Mouse (Mus musculus): ENCODE results near the gene Izumo1r.
"Not testable (repeated sequence)": the region's sequence is repeated elsewhere in the genome, so short reads cannot be mapped to it uniquely, and the experiment has no call there.

The Izumo1r gene

DNA sequence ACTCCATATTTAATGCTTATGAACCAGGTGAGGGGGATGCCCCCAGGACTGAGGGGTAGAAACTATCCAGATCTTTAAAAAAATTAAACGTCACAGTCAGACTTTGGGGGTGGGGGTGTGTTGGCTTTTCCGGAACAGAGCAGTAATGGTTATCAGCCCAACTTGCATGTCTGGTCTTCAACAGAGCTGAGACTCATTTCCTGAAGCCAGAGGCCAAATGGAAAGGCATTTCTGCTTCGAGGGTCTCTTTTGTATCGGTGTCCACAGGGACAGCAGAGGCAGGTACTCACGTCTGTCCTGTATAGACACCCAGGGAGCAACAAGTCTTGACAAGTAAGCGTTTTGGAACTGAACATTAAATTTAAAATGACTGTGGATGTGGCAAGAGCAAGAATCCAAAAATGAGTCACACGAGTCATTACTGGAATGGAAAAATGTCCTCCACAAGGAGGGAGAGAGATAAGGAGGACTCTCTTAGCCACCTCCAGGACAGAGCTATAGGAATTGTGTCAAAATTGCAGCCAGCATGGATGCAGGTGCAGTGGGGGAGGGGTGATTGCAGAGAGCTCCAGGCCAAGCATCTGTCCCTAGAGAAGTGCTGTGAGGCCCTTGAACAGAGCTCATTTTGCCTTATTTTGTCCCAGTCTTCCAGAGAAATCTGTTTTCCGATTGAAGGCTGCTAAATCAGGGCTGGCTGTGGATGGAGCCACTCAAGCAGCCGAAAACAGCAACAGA, 1.2 kb upstream of the Izumo1r start:
- DNase-seq: no peak

DNA sequence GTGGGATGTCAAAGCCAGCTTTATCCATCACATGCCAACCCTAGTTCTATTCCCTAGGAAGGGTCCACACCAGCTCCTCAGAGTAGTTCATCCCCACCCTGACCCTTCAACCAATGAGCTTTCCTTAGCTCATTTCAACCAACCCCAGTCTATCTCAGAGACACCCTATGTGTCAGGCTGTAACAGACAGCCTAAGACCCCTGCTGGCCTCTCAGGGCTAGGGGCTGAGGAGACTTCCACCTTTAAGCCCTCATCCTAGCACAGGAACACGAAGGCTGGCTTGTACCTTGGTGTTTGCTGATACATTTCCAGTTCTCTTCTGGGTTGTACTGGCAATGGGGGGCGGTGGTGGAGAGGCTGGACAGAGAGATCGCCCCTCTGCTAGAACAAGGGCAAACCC, 743 bp downstream of the Izumo1r start:
- no peak for DNase-seq

DNA sequence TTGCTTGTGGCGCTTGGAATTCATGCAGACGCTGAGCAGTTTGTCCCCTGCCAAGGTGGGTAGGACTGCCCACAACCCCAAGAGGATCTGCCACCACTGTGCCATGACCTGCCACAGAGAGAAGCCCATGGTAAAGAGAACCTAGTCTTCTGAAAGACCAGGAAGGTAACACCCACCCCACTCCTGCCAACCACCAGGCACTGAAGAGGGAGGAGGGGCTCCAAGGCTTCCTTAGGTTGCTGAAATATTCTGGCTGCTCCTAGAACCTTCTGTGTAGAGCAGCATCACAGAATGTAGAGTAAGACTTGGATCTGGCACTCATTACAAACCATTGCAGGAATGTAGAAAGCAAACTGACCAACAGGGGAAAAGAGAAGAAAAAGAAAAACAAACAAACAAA, 1.3 kb downstream of the Izumo1r start:
- DNase-seq: no peak

DNA sequence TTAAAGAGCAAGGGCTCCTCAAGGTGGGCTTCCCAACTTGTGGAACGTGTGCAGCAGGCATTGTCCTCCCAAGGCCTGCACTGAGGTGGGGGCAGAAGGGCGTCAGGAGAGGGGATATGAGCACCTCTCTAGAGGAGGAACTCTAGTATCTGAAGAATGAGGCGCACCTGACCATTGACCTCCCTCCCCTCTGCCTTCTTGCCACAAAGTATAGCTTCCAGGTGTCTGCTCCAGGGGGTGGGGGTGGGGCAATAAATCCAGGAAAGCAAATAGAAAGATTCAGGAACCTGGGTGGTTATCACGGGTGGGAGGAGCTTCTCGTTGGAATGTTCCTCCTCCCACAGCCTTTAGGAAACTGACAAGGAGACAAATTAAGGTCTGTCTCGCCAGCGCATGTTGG, 2.0 kb downstream of the Izumo1r start:
- DNase-seq: no peak

GRCm38 (mm10) chr9:14897102-14897501, 6.6 kb downstream of the Izumo1r start:
- no peak for DNase-seq

- peak; percentile 26 for DNase-seq
Measured at GRCm38 (mm10) chr9:14895237-14895835, 8.4 kb downstream of the Izumo1r start.

DNA sequence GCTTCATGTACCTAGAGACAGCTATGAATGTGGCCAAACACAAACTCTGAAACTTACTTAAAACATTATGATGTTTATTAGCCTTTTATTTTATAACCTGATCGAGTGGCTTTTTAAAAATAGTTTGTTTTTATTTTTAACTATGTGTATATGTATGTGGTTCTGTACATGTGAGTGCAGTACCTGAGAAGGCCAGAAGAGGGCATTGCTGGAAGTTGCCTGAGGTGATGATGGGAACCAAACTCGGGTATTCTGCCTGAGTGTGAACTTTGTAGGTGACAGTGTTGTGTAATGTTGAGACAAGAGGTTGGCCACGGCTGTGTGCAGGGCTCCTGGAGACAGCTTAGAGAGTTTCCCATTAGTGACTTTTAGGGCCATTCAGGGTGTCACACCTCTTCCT, 9.1 kb downstream of the Izumo1r start:
- DNase-seq: no peak

GRCm38 (mm10) chr9:14893388-14893787, 10.4 kb downstream of the Izumo1r start:
- no peak for DNase-seq

DNA sequence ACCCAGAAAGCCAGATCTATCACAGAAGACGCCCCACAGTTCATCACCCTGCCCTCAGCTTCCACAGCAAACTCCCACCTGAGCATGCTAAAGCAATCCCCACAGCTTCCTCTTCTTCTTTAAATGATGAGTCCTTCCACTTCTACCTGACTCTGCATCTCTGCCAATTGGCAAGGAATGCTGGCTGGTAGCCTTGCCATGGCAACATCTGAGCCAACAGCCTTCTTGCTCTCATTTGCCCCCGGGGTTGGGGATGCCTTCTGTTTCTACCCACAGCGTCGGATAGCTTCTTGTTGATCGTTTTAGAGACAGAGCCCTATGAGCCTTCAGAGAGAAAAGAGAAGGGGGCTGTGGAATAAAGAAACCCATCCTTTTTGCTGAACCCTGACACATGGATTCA, 11.9 kb downstream of the Izumo1r start:
- DNase-seq: no peak

- no peak for DNase-seq
Measured at GRCm38 (mm10) chr9:14890699-14891098, 13.1 kb downstream of the Izumo1r start.

DNA sequence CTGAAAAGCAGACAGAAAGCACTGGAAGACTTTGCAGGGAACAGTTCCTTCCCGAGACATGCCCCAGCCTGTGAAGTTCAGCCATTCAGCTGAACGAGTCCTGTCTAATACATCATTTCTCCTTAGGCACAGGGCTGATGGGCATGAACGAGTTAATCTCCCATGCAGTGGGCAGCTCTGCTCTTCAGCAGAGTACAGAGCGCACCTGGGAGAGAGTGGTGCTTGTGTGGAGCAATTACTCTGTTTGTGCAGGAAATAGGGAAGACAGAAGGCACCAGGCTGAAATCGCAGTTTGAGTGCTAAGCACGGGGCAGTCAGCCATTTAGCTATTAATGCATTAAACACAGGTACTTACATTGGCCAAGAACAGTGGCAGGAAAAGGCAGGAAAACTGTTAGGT, 15.1 kb downstream of the Izumo1r start:
- DNase-seq: no peak

- DNase-seq: no peak
Measured at GRCm38 (mm10) chr9:14887787-14888382, 15.9 kb downstream of the Izumo1r start.

DNA sequence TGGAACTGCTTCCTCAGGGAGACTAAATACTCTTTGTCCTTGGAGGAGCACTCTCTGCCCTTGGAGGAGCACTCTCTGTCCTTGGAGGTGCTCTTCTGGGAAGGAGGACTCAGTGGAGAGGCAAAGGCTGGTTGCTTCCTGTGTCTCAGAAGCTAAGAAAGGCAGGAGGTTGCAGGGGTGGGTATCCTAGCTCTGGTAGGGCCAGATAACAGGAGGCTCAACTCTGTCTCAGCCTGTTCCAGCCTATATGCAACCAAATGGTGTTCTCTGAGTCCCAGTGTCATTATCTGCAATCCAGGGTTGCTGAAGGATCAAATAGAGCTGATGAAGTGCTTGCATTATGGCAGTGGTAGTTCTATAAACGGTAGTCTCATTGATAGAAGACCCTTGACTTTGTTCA, 17.8 kb downstream of the Izumo1r start:
- no peak for DNase-seq

- no peak for DNase-seq
Measured at GRCm38 (mm10) chr9:14885151-14885550, 18.6 kb downstream of the Izumo1r start.

DNA sequence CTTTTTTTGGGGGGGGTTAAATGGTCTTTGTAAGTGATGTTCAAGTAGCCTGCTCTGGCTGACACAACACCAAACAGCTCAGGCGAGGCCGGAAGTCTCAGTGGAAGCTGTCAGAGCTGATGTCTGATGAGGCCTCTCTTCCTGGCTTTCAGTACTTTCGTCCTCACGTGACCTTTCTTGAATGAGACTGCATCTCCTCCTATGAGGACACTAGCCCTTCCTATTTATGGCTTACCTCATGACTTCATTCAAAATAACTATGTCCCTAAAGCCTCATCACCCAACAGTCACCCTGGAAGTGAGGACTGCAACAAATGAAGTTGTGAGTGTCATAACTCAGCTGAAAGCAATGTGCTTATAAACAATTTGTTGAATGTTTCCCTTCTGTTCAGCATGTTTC, 19.1 kb downstream of the Izumo1r start:
- DNase-seq: no peak

DNA sequence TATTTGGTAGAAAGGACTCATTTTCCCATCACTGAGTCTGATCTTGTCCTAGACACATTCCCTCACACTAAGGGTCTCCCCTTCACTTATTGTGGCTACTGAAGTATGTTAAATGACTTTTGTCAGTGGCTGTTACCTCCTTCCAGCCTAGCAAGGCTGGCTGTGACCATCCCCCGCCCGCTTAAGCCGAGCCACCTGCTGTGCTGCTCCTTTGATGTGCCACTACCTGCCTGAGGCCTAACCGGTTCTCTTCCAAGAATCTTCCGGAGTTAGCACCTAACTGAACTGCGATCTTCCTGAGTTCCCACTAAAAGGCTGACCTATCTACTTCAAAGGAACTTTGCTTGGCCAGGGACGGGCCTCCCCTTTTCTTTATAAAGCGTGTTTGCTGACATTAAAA, 27.2 kb downstream of the Izumo1r start:
- DNase-seq: not testable (repeated sequence)

- no peak for DNase-seq
Measured at GRCm38 (mm10) chr9:14875743-14876507, 27.8 kb downstream of the Izumo1r start.

DNA sequence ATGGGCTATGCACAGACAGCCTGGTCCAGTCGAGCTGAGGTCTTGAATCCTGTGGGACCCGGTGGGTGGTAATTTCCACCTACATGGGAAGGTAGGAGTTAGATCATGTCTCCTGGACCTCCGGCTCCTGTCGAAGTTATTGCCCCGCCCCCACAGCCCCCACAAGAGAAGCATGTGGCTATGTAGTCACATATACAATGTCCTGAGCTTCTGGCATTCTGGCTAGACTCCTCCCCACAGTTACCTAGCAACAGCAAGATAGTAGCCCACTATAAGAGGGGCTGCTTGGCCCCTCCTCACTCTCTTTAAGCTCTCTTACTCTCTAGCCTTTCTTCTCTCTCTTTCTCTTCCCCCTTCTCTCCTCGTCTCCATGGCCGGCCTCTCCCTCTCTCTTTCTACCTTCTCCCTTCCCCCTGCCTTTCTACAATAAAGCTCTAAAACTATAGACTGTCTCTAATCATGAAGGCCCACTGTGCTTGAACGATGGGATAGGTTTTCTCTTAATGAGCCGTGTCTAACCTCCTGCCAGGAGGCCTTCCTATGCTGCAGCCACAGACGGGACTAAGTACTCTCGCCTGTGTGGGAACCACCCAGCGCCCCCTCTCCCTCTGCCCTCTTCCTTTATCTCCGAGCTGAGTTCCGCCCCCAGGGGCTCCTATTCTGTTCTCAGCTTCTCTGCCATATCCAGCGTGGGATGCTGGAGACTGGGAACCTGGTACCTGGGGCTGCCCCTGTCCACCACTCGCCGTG, 31.4 kb downstream of the Izumo1r start:
- no peak for DNase-seq

DNA sequence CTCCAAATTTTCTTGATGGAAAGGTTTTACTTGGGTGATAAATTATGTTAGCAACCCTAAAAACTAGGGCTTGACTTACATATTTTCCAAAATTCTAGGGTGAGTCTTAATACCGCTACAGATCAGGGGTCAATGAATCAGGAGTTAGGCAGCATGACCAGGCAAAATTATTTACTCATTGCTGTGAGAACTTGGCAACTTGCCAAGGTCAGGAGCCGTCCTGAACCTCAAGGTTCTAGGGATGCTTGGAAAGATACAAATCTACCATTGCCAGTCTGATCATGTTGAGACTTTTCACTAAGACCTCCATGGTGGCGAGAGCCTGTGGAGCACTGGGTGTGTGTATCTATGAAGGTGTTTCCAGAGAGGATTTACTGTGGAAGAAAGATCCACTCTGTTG, 32.2 kb downstream of the Izumo1r start:
- no peak for DNase-seq

DNA sequence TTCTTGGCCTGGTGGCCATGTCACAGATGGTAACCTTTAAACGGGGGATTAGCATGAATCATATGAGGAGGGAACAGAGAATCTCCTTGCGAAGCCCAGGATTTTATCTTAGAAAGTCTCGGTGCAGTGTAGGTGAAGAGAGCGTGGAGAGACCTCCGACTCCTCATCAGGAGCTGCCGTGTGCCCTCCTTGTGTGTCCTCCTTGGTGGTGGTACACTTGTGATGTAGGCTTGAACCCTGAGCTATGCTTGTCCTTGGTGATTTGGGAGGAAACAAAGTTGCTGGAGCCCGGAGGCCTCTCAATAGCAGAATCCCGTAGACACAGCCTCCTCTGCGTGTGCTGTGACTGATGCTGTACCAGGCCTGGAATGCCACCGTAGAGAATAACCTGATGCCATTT, 32.9 kb downstream of the Izumo1r start:
- DNase-seq: no peak

DNA sequence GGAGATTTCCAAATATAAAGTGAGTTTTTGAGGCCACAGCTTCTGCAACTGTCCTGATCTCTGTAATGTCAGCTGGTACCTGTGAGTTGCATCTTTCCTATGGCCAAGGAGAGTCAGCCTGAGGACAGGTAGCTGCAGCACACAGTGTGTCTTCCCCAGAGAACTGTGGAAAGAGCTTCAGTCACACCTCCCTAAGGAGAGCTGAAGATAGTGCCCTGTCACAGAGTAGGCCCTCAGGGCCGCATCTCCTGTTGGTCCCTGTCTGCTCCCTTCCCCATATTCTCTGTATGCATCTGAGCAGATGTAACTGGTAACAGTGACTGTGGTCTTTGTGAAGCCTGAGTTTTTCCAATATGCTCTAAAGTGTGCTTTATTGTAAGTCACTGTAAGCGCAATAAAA, 33.4 kb downstream of the Izumo1r start:
- no peak for DNase-seq

DNA sequence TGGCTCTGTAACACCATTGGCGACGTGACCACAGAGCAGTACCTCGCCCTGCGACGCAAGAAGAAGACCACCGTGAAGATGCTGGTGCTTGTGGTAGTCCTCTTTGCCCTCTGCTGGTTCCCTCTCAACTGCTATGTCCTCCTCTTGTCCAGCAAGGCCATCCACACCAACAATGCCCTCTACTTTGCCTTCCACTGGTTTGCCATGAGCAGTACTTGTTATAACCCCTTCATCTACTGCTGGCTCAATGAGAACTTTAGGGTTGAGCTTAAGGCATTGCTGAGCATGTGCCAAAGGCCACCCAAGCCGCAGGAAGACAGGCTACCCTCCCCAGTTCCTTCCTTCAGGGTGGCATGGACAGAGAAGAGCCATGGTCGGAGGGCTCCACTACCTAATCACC, 35.4 kb downstream of the Izumo1r start:
- no peak for DNase-seq

DNA sequence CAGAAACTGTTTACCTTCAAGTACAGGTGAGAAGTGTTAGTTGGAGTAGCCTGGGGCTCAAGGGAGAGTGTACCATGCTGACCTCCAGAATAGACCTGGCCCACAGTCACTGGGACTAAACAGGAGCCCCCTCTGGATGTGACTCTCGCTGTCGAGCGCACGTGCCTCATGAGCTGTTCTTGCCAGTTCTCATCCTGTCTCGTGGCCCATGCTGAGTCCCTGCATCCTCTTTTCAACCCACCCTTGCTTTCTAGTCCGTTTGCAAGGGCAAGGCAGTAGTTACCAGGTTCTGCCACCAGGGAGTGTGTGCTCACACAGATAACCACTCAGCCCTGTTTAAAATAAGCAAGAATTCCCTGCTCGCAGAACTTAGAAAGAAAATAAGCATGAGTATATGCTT, 36.8 kb downstream of the Izumo1r start:
- DNase-seq: peak; percentile 79
